Mouse (Mus musculus): ENCODE results near the gene Trpv4.

DNA sequence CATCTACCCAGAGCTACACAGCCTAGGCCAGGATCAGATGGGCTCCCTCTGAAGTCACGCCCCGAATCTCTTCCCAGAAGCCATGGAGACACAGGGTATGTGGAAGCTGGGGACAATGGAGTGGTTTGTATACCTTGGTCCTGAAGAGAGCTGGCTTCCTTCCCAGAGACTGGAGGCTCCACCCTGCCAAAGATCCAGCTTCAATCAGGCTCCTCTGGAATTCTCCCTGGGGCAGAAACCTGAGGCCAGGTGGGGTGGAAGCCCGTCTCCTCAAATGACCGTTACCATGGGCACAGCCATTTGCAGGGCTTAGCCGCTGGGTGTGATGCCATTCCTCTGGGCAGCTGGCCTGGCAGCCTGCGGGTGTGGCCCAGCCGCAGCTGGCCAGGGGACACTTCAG, 6.5 kb upstream of the Trpv4 start:
- TF ChIP-seq CTCF (IDR thresholded peaks at IDR 0.05; ENCODE audit: borderline replicate concordance, control insufficient read depth, extremely low read depth, insufficient read depth, low read length, poor library complexity) (no peak), POLR2A (IDR thresholded peaks at IDR 0.05; ENCODE audit: control insufficient read depth, extremely low read depth, insufficient read depth, low read length, poor library complexity) (no peak)
